Mouse (Mus musculus): ENCODE measurements around the gene Tyw5. TPM values are rescaled to one million over a fixed set of nuclear protein-coding genes. Genes with fewer than 3 reads are reported as not detected.

Tyw5 gene
- 27.0 and 29.1 TPM in 2 replicates for polyA plus RNA-seq (2014; fragmentation: Nextera tagmentation; extraction: Ambion mirVana)

- Histone ChIP-seq H3K27me3 (ENCODE audit: control insufficient read depth, insufficient read depth, low read length) (no peaks in the 10 kb centered on the region), H3K9me3 (replicated peaks; ENCODE audit: control insufficient read depth, low read length) (no peaks in the 10 kb centered on the region), H3K4me2 (ENCODE audit: low read depth, low read length) (peak within 1 kb of the TSS; percentile 76), H3K4me3 (ENCODE audit: low read depth, low read length) (peak within 1 kb of the TSS; percentile 80), H3K36me3 (replicated peaks; ENCODE audit: control insufficient read depth, insufficient read depth, low read depth, low read length) (no peaks in the 10 kb centered on the region), H3K27ac (replicated peaks; ENCODE audit: low read depth, low read length) (peak within 1 kb of the TSS; percentile 92), H3K9ac (replicated peaks; ENCODE audit: low read length) (peak within 1 kb of the TSS; percentile 94), H3K4me1 (ENCODE audit: control insufficient read depth, insufficient read depth, low read length) (no peaks in the 10 kb centered on the region)
- peak; percentile 94 for ATAC-seq (replicated peaks; ENCODE audit: insufficient number of reproducible peaks, low FRiP score, low TSS enrichment, low read depth)
- whole genome bisulfite sequencing, result 0% methylated on average over 72 of the region's 72 CpGs
- peak; percentile 79 for DNase-seq (ENCODE audit: low spot score)
These were observed at the start of gene Tyw5, which contains the start of gene Maip1 for GRCm38 (mm10) chr1:57406187-57407151. Gene Tyw5 (minus strand): TSS chr1:57407101. Gene Maip1 (plus strand): TSS chr1:57406328.

- no peaks in the 10 kb centered on the region for H3K27me3 ChIP-seq (ENCODE audit: control insufficient read depth, insufficient read depth, low read length)
- H3K4me3 ChIP-seq (ENCODE audit: low read depth, low read length), result no peak overlapping the region
- H3K27ac ChIP-seq (replicated peaks; ENCODE audit: low read depth, low read length), result no peak overlapping the region
- no peak overlapping the region for H3K9ac ChIP-seq (replicated peaks; ENCODE audit: low read length)
- DNase-seq (ENCODE audit: low spot score), result no peak
- H3K9me3 ChIP-seq (replicated peaks; ENCODE audit: control insufficient read depth, low read length), result no peaks in the 10 kb centered on the region
- no peaks in the 10 kb centered on the region for H3K4me1 ChIP-seq (ENCODE audit: control insufficient read depth, insufficient read depth, low read length)
- no peaks in the 10 kb centered on the region for H3K36me3 ChIP-seq (replicated peaks; ENCODE audit: control insufficient read depth, insufficient read depth, low read depth, low read length)
- ATAC-seq (replicated peaks; ENCODE audit: insufficient number of reproducible peaks, low FRiP score, low TSS enrichment, low read depth), result no peak
- no peak overlapping the region for H3K4me2 ChIP-seq (ENCODE audit: low read depth, low read length)
- WGBS, result 83% methylated on average over 1 of the region's 1 CpGs
These were observed 43.3 kb upstream of the Tyw5 start for GRCm38 (mm10) chr1:57450241-57450640.

GRCm38 (mm10) chr1:57445679-57446078 is 38.8 kb upstream of the Tyw5 start:
- Histone ChIP-seq H3K9ac (replicated peaks; ENCODE audit: low read length) (no peak overlapping the region), H3K27me3 (ENCODE audit: control insufficient read depth, insufficient read depth, low read length) (no peaks in the 10 kb centered on the region), H3K4me1 (ENCODE audit: control insufficient read depth, insufficient read depth, low read length) (0 out of 2 replicates have a peak, but pooled peaks cover 3% of the 10 kb centered on the region), H3K27ac (replicated peaks; ENCODE audit: low read depth, low read length) (no peak overlapping the region), H3K9me3 (replicated peaks; ENCODE audit: control insufficient read depth, low read length) (no peaks in the 10 kb centered on the region), H3K4me2 (ENCODE audit: low read depth, low read length) (no peak overlapping the region), H3K4me3 (ENCODE audit: low read depth, low read length) (no peak overlapping the region), H3K36me3 (replicated peaks; ENCODE audit: control insufficient read depth, insufficient read depth, low read depth, low read length) (no peaks in the 10 kb centered on the region)
- ATAC-seq (replicated peaks; ENCODE audit: insufficient number of reproducible peaks, low FRiP score, low TSS enrichment, low read depth) (no peak), DNase-seq (ENCODE audit: low spot score) (no peak)
- WGBS, result 82% methylated on average over 10 of the region's 10 CpGs

GRCm38 (mm10) chr1:57440771-57441170 is 33.9 kb upstream of the Tyw5 start:
- Histone ChIP-seq H3K4me3 (ENCODE audit: low read depth, low read length) (no peak overlapping the region), H3K4me2 (ENCODE audit: low read depth, low read length) (no peak overlapping the region), H3K9me3 (replicated peaks; ENCODE audit: control insufficient read depth, low read length) (no peaks in the 10 kb centered on the region), H3K4me1 (ENCODE audit: control insufficient read depth, insufficient read depth, low read length) (0 out of 2 replicates have a peak, but pooled peaks cover 3% of the 10 kb centered on the region), H3K27ac (replicated peaks; ENCODE audit: low read depth, low read length) (no peak overlapping the region), H3K27me3 (ENCODE audit: control insufficient read depth, insufficient read depth, low read length) (no peaks in the 10 kb centered on the region), H3K36me3 (replicated peaks; ENCODE audit: control insufficient read depth, insufficient read depth, low read depth, low read length) (no peaks in the 10 kb centered on the region), H3K9ac (replicated peaks; ENCODE audit: low read length) (no peak overlapping the region)
- ATAC-seq (replicated peaks; ENCODE audit: insufficient number of reproducible peaks, low FRiP score, low TSS enrichment, low read depth) (no peak), DNase-seq (ENCODE audit: low spot score) (peak; percentile 26)
- 34% methylated on average over 4 of the region's 4 CpGs for WGBS

GRCm38 (mm10) chr1:57439026-57439425 is 32.1 kb upstream of the Tyw5 start:
- no peaks in the 10 kb centered on the region for H3K9me3 ChIP-seq (replicated peaks; ENCODE audit: control insufficient read depth, low read length)
- DNase-seq (ENCODE audit: low spot score) (no peak), ATAC-seq (replicated peaks; ENCODE audit: insufficient number of reproducible peaks, low FRiP score, low TSS enrichment, low read depth) (no peak)
- WGBS, result 80% methylated on average over 6 of the region's 6 CpGs
- 0 out of 2 replicates have a peak, but pooled peaks cover 3% of the 10 kb centered on the region for H3K4me1 ChIP-seq (ENCODE audit: control insufficient read depth, insufficient read depth, low read length)
- H3K4me2 ChIP-seq (ENCODE audit: low read depth, low read length), result no peak overlapping the region
- no peaks in the 10 kb centered on the region for H3K36me3 ChIP-seq (replicated peaks; ENCODE audit: control insufficient read depth, insufficient read depth, low read depth, low read length)
- no peaks in the 10 kb centered on the region for H3K27me3 ChIP-seq (ENCODE audit: control insufficient read depth, insufficient read depth, low read length)
- no peak overlapping the region for H3K27ac ChIP-seq (replicated peaks; ENCODE audit: low read depth, low read length)
- no peak overlapping the region for H3K4me3 ChIP-seq (ENCODE audit: low read depth, low read length)
- H3K9ac ChIP-seq (replicated peaks; ENCODE audit: low read length), result no peak overlapping the region

- Histone ChIP-seq H3K4me1 (ENCODE audit: control insufficient read depth, insufficient read depth, low read length) (0 out of 2 replicates have a peak, but pooled peaks cover 3% of the 10 kb centered on the region), H3K9me3 (replicated peaks; ENCODE audit: control insufficient read depth, low read length) (no peaks in the 10 kb centered on the region), H3K27me3 (ENCODE audit: control insufficient read depth, insufficient read depth, low read length) (no peaks in the 10 kb centered on the region), H3K4me3 (ENCODE audit: low read depth, low read length) (no peak overlapping the region), H3K36me3 (replicated peaks; ENCODE audit: control insufficient read depth, insufficient read depth, low read depth, low read length) (no peaks in the 10 kb centered on the region), H3K9ac (replicated peaks; ENCODE audit: low read length) (peak overlapping the region; percentile 2; the same call in 1 of the 2 replicates), H3K27ac (replicated peaks; ENCODE audit: low read depth, low read length) (no peak overlapping the region), H3K4me2 (ENCODE audit: low read depth, low read length) (no peak overlapping the region)
- ATAC-seq (replicated peaks; ENCODE audit: insufficient number of reproducible peaks, low FRiP score, low TSS enrichment, low read depth) (no peak), DNase-seq (ENCODE audit: low spot score) (peak; percentile 62)
- WGBS, result 27% methylated on average over 9 of the region's 9 CpGs
These were observed 30.1 kb upstream of the Tyw5 start for GRCm38 (mm10) chr1:57436954-57437353.

- 0 out of 2 replicates have a peak, but pooled peaks cover 3% of the 10 kb centered on the region for H3K4me1 ChIP-seq (ENCODE audit: control insufficient read depth, insufficient read depth, low read length)
- no peak overlapping the region for H3K4me2 ChIP-seq (ENCODE audit: low read depth, low read length)
- no peak overlapping the region; the same call in 1 of the 2 replicates for H3K9ac ChIP-seq (replicated peaks; ENCODE audit: low read length)
- 57% methylated on average over 9 of the region's 9 CpGs for WGBS
- H3K36me3 ChIP-seq (replicated peaks; ENCODE audit: control insufficient read depth, insufficient read depth, low read depth, low read length), result no peaks in the 10 kb centered on the region
- peak; percentile 28 for DNase-seq (ENCODE audit: low spot score)
- H3K27me3 ChIP-seq (ENCODE audit: control insufficient read depth, insufficient read depth, low read length), result no peaks in the 10 kb centered on the region
- H3K9me3 ChIP-seq (replicated peaks; ENCODE audit: control insufficient read depth, low read length), result no peaks in the 10 kb centered on the region
- ATAC-seq (replicated peaks; ENCODE audit: insufficient number of reproducible peaks, low FRiP score, low TSS enrichment, low read depth), result no peak
- no peak overlapping the region for H3K4me3 ChIP-seq (ENCODE audit: low read depth, low read length)
- no peak overlapping the region for H3K27ac ChIP-seq (replicated peaks; ENCODE audit: low read depth, low read length)
These were observed 29.5 kb upstream of the Tyw5 start for GRCm38 (mm10) chr1:57436408-57436807.

- no peaks in the 10 kb centered on the region for H3K36me3 ChIP-seq (replicated peaks; ENCODE audit: control insufficient read depth, insufficient read depth, low read depth, low read length)
- ATAC-seq (replicated peaks; ENCODE audit: insufficient number of reproducible peaks, low FRiP score, low TSS enrichment, low read depth), result no peak
- H3K4me2 ChIP-seq (ENCODE audit: low read depth, low read length), result no peak overlapping the region
- H3K9ac ChIP-seq (replicated peaks; ENCODE audit: low read length), result no peak overlapping the region
- 91% methylated on average over 7 of the region's 7 CpGs for WGBS
- no peaks in the 10 kb centered on the region for H3K27me3 ChIP-seq (ENCODE audit: control insufficient read depth, insufficient read depth, low read length)
- no peak for DNase-seq (ENCODE audit: low spot score)
- H3K9me3 ChIP-seq (replicated peaks; ENCODE audit: control insufficient read depth, low read length), result no peaks in the 10 kb centered on the region
- H3K4me1 ChIP-seq (ENCODE audit: control insufficient read depth, insufficient read depth, low read length), result no peaks in the 10 kb centered on the region
- H3K4me3 ChIP-seq (ENCODE audit: low read depth, low read length), result no peak overlapping the region
- H3K27ac ChIP-seq (replicated peaks; ENCODE audit: low read depth, low read length), result no peak overlapping the region
These were observed 26.2 kb upstream of the Tyw5 start for GRCm38 (mm10) chr1:57433141-57433540.
